Mouse (Mus musculus): ENCODE data around the gene Vwa8. TPM values are rescaled to one million over a fixed set of nuclear protein-coding genes. Genes with fewer than 3 reads are reported as not detected.
"Not testable (repeated sequence)": the region's sequence is repeated elsewhere in the genome, so short reads cannot be mapped to it uniquely, and the experiment has no call there.

The Vwa8 gene
- polyA plus RNA-seq, 1 experiment from 2014 or later = 7.2 TPM

DNA sequence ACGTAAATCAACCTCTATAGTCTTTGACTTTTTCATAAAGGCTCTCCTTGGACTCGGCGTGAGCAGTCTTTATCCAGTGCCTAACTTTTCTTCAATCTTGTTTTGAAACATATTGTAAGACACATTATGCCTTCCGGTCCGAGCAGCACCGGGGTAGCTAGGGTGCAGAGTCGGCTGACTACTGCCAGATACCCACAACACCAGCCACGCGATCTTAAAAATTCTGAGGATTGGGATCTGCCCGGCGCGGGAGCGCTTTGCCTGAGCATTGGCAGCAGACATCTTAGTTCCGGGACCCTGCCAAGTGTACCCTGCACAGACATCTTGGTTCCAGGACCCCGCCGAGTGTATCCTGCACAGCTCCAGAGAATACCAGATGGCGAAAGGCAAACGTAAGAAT is 38.6 kb downstream of the Vwa8 start:
- H3K9me3 ChIP-seq (replicated peaks); DNase-seq (ENCODE audit: low spot score); H3K27me3 ChIP-seq (ENCODE audit: low read depth, poor library complexity, severe bottlenecking); H3K27ac ChIP-seq (replicated peaks); H3K4me3 ChIP-seq; H3K36me3 ChIP-seq; H3K4me1 ChIP-seq: not testable (repeated sequence)
- 97% methylated on average over 18 of the region's 18 CpGs for WGBS

DNA sequence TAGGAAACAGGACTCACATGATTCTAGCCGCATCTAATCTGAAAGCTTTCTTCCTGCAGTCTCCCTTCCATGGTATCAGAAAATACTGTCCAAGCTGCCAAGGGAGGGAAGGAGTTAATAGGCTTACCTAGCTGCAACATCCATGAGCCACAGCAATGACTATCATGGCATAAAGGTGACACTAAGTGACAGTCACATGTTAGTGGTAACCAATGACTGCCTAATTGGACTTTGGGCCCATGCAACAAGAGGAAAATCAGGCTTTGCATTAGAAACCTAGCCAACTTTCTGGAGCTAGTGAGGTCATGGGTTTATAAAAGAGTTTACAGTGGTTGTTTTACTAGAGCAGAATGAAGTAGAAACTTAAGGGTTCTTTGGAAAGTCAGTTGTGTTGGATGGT is 46.6 kb downstream of the Vwa8 start:
- no peak overlapping the region for H3K27ac ChIP-seq (replicated peaks)
- H3K9me3 ChIP-seq (replicated peaks) = no peaks in the 10 kb centered on the region
- WGBS = 100% methylated on average over 1 of the region's 1 CpGs
- no peaks in the 10 kb centered on the region for H3K36me3 ChIP-seq
- DNase-seq (ENCODE audit: low spot score) = no peak
- H3K27me3 ChIP-seq (ENCODE audit: low read depth, poor library complexity, severe bottlenecking) = no peaks in the 10 kb centered on the region
- H3K4me1 ChIP-seq = no peaks in the 10 kb centered on the region
- H3K4me3 ChIP-seq = no peak overlapping the region

DNA sequence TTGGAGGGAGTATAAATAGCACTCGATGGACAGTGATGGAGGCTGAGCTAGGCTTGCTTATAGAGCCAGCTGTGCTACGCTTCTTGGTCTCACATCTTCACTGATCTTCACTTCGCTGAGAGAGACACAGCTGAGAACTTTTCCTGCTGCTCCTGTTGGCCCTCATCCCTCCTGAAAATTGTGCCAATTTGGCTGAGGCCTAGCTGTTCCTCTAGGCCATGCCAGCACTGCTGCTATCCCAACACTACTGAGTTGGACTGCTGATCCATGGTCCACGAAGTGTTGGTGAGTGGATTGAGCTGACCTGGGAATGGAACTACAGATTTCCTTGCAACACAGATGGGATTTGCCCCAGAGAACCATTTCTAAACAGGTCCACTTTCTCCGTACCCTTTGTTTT is 47.4 kb downstream of the Vwa8 start:
- no peak overlapping the region for H3K27ac ChIP-seq (replicated peaks)
- H3K27me3 ChIP-seq (ENCODE audit: low read depth, poor library complexity, severe bottlenecking) = no peaks in the 10 kb centered on the region
- no peaks in the 10 kb centered on the region for H3K36me3 ChIP-seq
- H3K4me1 ChIP-seq = no peaks in the 10 kb centered on the region
- no peaks in the 10 kb centered on the region for H3K9me3 ChIP-seq (replicated peaks)
- H3K4me3 ChIP-seq = no peak overlapping the region
- DNase-seq (ENCODE audit: low spot score) = no peak
- 93% methylated on average over 5 of the region's 5 CpGs for WGBS

DNA sequence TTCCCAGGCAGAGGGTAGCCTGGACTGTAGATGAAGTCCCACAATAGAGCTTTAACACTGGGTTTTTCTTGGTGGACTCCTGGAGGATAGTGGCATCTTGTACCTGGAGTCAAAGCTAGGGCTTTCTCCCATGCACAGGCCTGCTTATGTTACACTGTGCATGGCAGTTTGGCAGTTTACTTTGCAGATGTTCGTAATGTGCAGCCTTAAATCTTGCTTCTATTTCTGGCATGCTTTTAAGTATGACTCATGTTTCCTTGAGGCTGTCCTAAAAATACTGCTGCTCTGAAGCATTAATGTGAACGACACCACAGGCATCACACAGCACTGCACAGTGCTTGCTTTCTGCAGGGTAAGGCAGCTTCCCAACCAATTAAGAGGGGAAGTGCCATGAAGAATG is 51.9 kb downstream of the Vwa8 start:
- H3K27ac ChIP-seq (replicated peaks) = no peak overlapping the region
- no peaks in the 10 kb centered on the region for H3K9me3 ChIP-seq (replicated peaks)
- WGBS = 83% methylated on average over 2 of the region's 2 CpGs
- DNase-seq (ENCODE audit: low spot score) = no peak
- H3K4me3 ChIP-seq = no peak overlapping the region
- no peaks in the 10 kb centered on the region for H3K4me1 ChIP-seq
- no peaks in the 10 kb centered on the region for H3K27me3 ChIP-seq (ENCODE audit: low read depth, poor library complexity, severe bottlenecking)
- no peaks in the 10 kb centered on the region for H3K36me3 ChIP-seq

DNA sequence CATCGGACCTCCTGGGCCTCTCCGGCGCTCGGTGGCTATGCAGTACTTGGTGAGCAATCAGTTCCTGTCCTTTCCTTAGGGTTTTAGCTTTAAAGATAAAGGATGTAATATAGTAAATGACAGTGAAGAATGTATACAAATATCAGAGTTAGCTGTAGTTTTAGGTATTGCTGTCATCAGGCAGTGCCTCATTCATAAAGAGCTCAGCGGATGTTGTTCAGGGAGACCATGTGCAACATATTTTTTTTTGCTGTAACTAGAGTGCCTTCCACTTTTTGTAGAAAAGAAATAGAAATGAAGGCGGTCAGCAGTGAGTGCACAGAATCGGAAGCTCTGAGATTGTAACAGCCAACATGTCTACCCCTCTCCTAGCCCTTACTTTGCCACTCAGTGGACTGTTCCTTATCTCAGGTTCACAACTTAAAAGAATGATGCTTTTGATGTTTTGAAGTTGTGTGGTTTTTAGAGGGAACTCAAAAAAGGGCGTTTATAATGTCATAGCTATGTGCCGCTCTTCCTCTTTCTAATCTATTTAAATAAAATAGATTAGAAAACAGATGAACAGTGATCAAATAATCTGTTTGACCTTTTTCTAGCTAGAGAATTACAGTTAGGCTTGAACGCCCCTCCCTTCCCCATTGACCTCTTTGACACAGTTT is 59.5 kb downstream of the Vwa8 start:
- Histone ChIP-seq H3K4me1 (no peaks in the 10 kb centered on the region), H3K36me3 (no peaks in the 10 kb centered on the region), H3K9me3 (replicated peaks) (no peaks in the 10 kb centered on the region), H3K4me3 (no peak overlapping the region), H3K27ac (replicated peaks) (no peak overlapping the region), H3K27me3 (ENCODE audit: low read depth, poor library complexity, severe bottlenecking) (no peaks in the 10 kb centered on the region)
- 92% methylated on average over 10 of the region's 10 CpGs for WGBS
- no peak for DNase-seq (ENCODE audit: low spot score)

DNA sequence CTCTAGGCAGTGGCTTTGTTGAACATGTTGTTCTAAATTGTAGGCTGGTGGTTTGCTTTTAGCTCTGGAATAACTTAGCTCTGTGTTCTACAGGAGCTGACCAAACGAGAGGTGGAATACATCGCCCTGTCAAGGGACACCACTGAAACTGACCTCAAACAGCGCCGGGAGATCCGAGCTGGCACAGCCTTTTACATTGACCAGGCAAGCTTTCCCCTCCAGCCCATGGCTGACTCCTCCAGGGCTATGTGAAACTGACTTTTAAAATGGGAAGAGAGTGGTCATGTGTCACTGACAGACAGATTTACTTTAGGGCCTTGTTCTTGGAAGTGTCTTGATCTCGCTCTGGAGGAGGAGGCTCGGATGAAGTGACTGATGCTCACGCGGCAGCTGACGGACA is 63.2 kb downstream of the Vwa8 start:
- Histone ChIP-seq H3K9me3 (replicated peaks) (no peaks in the 10 kb centered on the region), H3K27ac (replicated peaks) (no peak overlapping the region)

DNA sequence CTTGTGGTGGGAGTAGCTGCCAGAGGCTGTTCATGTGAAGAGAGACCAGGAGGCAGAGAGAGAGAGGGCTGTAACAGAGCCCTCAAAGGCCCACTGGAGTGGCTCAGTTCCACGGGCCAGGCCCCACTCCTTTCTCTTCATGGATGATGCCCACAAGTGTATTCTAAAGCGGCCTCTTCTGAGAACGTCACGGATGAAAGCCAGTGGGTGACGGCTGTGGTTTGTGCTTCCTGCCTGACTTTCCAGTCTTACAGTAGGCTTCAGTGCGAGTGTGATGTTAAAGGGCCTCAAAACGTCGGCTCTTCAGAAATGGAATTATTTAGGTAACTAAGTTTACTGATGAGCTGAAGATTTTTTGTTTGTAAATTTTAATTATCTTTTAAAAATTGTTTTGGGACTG is 65.3 kb downstream of the Vwa8 start:
- no peak for DNase-seq (ENCODE audit: low spot score)
- no peaks in the 10 kb centered on the region for H3K4me1 ChIP-seq

More for the DNA sequence above, 63.2 kb downstream of the Vwa8 start:
- no peaks in the 10 kb centered on the region for H3K4me1 ChIP-seq
- H3K27me3 ChIP-seq (ENCODE audit: low read depth, poor library complexity, severe bottlenecking) = no peaks in the 10 kb centered on the region
- WGBS = 90% methylated on average over 10 of the region's 10 CpGs
- H3K36me3 ChIP-seq = no peaks in the 10 kb centered on the region
- H3K4me3 ChIP-seq = no peak overlapping the region
- no peak for DNase-seq (ENCODE audit: low spot score)

DNA sequence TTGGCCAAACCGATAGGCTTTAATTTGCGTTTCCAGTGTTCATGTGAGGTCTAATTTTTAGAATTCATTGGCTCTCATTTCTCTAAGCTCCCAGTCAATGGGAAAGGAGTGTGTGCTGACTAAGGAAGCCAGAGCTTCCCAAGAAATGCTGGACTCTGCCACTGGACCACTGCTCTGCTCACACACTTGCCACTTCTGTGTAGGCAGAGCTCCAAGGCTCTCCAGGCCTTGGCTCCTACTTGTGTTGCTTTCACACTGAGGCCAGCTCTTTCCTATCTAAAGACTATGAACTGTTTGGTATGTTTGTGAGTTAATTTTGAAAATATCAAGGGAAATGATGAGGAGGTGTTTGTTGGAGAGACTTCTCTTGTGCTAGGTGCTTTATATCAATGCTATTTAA is 67.8 kb downstream of the Vwa8 start:
- no peaks in the 10 kb centered on the region for H3K9me3 ChIP-seq (replicated peaks)
- no peaks in the 10 kb centered on the region for H3K4me1 ChIP-seq
- H3K4me3 ChIP-seq = no peak overlapping the region
- no peak for DNase-seq (ENCODE audit: low spot score)
- WGBS = 98% methylated on average over 2 of the region's 2 CpGs
- no peaks in the 10 kb centered on the region for H3K27me3 ChIP-seq (ENCODE audit: low read depth, poor library complexity, severe bottlenecking)
- no peak overlapping the region for H3K27ac ChIP-seq (replicated peaks)
- no peaks in the 10 kb centered on the region for H3K36me3 ChIP-seq

More for the DNA sequence above, 65.3 kb downstream of the Vwa8 start:
- H3K27ac ChIP-seq (replicated peaks) = no peak overlapping the region
- no peaks in the 10 kb centered on the region for H3K9me3 ChIP-seq (replicated peaks)
- WGBS = 89% methylated on average over 8 of the region's 8 CpGs
- no peaks in the 10 kb centered on the region for H3K36me3 ChIP-seq
- no peaks in the 10 kb centered on the region for H3K27me3 ChIP-seq (ENCODE audit: low read depth, poor library complexity, severe bottlenecking)
- no peak overlapping the region for H3K4me3 ChIP-seq

DNA sequence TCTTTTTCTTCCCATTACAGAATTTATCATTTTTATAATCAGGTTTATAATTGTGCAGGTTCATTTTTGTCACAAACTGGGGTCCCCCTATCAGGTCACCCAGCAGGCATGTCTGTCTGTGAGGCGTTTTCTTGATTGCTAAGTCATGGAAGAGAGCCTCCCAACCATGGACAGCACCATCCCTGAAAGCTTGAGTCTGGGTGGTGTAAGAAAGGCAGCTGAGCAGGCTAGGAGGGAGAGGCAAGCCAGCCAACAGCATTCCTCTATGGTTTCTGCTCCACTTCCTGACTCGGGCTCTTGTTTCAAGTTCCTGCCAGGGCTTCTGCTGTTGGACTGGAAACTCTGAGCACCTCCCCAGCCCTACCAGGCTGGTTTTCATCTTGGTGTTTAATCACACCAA is 72.4 kb downstream of the Vwa8 start:
- no peaks in the 10 kb centered on the region for H3K9me3 ChIP-seq (replicated peaks)
- H3K4me3 ChIP-seq = no peak overlapping the region
- 77% methylated on average over 2 of the region's 2 CpGs for WGBS
- H3K4me1 ChIP-seq = no peaks in the 10 kb centered on the region
- no peaks in the 10 kb centered on the region for H3K36me3 ChIP-seq
- no peaks in the 10 kb centered on the region for H3K27me3 ChIP-seq (ENCODE audit: low read depth, poor library complexity, severe bottlenecking)
- no peak overlapping the region for H3K27ac ChIP-seq (replicated peaks)
- no peak for DNase-seq (ENCODE audit: low spot score)

DNA sequence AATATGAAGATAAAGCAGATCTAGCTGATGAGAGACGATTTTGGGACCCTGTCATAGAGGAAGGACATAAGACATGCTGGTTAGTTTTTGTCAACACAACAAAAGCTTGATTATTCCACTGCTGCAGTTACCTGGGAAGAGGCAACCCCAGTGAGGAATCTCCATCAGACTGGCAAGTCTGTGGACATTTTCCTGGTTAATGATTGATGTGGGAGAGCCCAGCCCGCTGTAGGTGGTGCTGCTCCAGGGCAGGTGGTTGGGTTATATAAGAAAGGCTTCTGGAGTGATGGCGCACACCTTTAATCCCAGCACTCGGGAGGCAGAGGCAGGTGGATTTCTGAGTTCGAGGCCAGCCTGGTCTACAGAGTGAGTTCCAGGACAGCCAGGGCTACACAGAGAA is 74.8 kb downstream of the Vwa8 start:
- no peak overlapping the region for H3K27ac ChIP-seq (replicated peaks)
- no peaks in the 10 kb centered on the region for H3K27me3 ChIP-seq (ENCODE audit: low read depth, poor library complexity, severe bottlenecking)
- DNase-seq (ENCODE audit: low spot score) = no peak
- H3K4me3 ChIP-seq = no peak overlapping the region
- 90% methylated on average over 5 of the region's 5 CpGs for WGBS
- H3K36me3 ChIP-seq = no peaks in the 10 kb centered on the region
- no peaks in the 10 kb centered on the region for H3K4me1 ChIP-seq
- H3K9me3 ChIP-seq (replicated peaks) = no peaks in the 10 kb centered on the region

DNA sequence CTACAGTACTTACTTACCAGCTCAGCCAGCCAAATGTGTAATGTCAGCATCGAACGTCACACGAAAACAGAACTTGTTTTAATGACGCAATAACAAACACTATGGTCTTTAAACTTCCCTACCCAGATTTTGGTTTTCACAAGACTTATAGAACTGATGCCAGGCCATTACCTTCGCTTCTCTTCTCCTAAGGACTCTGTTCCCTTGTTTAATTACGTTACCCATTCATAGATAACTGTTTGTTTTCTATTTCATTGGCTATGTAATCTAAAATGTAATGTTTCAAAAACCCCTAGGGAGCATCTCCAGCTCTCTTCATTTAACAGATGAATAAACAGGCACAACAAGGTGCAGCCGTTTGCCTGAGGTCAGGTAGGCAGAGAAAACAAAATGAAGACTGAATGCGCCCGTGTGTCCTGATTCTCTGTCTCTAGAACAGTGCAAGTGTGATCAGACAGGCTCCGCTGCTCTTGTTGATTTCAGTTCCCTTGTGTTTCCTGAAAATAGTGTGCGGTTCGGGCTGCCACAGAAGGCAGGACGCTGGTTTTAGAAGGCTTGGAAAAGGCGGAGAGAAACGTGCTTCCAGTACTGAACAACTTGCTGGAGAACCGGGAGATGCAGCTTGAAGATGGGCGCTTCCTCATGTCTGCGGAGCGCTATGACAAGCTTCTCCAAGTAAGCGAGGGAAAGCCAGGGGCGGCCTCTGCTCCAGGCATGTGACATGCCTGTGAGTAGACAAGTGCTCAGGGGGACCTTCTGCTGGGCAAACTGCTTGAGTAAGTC is 76.1 kb downstream of the Vwa8 start:
- Histone ChIP-seq H3K4me3 (no peak overlapping the region), H3K27ac (replicated peaks) (no peak overlapping the region), H3K9me3 (replicated peaks) (no peaks in the 10 kb centered on the region), H3K27me3 (ENCODE audit: low read depth, poor library complexity, severe bottlenecking) (no peaks in the 10 kb centered on the region), H3K4me1 (no peaks in the 10 kb centered on the region), H3K36me3 (no peaks in the 10 kb centered on the region)
- no peak for DNase-seq (ENCODE audit: low spot score)
- WGBS = 88% methylated on average over 21 of the region's 21 CpGs

DNA sequence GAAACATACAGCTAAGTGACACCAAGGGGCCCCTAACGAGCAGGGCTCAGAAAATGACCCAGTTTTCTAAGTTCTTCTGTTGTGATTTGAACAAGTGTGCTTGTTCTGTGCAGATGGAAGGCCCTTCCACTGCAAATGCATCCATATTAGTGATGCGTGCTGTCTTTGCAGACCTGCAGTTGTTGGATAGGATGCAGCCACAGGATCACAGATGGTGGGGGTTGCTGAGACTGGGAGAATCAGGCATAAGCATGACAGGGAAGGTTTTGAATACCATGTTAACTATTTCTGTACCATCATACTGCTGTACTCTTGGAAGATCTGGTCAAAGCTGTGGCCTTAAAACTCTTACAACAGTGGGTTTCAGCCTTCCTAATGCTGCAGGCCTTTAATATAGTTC is 83.2 kb downstream of the Vwa8 start:
- no peak for DNase-seq (ENCODE audit: low spot score)
- no peaks in the 10 kb centered on the region for H3K4me1 ChIP-seq
- no peak overlapping the region for H3K4me3 ChIP-seq
- no peaks in the 10 kb centered on the region for H3K9me3 ChIP-seq (replicated peaks)
- H3K27ac ChIP-seq (replicated peaks) = no peak overlapping the region
- no peaks in the 10 kb centered on the region for H3K36me3 ChIP-seq
- no peaks in the 10 kb centered on the region for H3K27me3 ChIP-seq (ENCODE audit: low read depth, poor library complexity, severe bottlenecking)
- WGBS = 78% methylated on average over 2 of the region's 2 CpGs

DNA sequence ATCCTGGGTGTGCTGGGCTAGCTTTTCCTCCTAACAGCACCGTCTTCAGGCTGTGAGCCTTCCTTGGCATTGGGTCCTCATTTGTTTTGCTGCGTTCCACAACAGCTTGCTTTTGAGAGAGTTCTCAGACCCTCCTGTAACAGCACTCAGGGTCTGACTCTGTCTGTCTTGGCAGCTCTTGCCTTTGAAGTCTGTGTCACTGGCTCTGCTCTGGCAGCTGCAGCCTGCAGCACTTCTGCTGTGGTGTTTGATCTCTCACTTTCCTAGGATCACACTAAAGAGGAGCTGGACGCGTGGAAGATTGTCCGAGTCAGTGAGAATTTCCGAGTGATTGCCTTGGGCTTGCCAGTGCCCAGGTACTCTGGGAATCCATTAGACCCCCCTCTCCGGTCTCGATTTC is 84.5 kb downstream of the Vwa8 start:
- H3K36me3 ChIP-seq = no peaks in the 10 kb centered on the region
- no peaks in the 10 kb centered on the region for H3K4me1 ChIP-seq
- DNase-seq (ENCODE audit: low spot score) = peak; percentile 14
- no peak overlapping the region for H3K4me3 ChIP-seq
- no peaks in the 10 kb centered on the region for H3K27me3 ChIP-seq (ENCODE audit: low read depth, poor library complexity, severe bottlenecking)
- no peaks in the 10 kb centered on the region for H3K9me3 ChIP-seq (replicated peaks)
- H3K27ac ChIP-seq (replicated peaks) = no peak overlapping the region
- 81% methylated on average over 8 of the region's 8 CpGs for WGBS

Data from midbrain, embryonic 10.5 days (tissue).